Mouse (Mus musculus): ENCODE data around the gene Naga. TPM values are rescaled to one million over a fixed set of nuclear protein-coding genes. Genes with fewer than 3 reads are reported as not detected.

Naga gene
- total and polyA plus RNA-seq, 2 experiments from 2014 or later = 37.5 to 45.2 TPM

DNA sequence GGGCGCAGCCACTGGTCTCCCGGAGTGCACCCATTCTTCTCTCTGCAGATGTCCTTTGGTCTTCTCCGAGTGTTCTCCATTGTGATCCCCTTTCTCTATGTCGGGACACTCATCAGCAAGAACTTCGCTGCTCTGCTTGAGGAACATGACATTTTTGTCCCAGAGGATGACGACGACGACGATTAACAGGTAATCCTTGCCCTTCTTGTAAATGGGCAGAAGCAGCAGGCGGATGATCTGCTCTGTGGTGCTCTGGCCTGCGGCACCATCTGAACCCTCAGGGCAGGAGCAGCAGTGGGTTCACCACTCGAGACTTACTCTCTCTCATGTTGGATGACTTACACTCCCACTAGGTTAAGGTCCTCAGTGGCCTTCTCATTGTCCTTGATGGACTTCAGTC, 9.1 kb upstream of the Naga start:
- Histone ChIP-seq H3K9me3 (replicated peaks; ENCODE audit: control insufficient read depth, low read length) (no peaks in the 10 kb centered on the region), H3K9ac (replicated peaks; ENCODE audit: low read depth, low read length) (no peak overlapping the region), H3K4me1 (ENCODE audit: control insufficient read depth, insufficient read depth) (peaks cover 12% of the 10 kb centered on the region), H3K27ac (ENCODE audit: low read depth) (no peak overlapping the region), H3K4me3 (ENCODE audit: low read depth, low read length) (no peak overlapping the region), H3K36me3 (replicated peaks; ENCODE audit: control insufficient read depth, insufficient read depth, low read length) (peaks cover 35% of the 10 kb centered on the region), H3K4me2 (ENCODE audit: low read depth, low read length) (no peak overlapping the region), H3K27me3 (ENCODE audit: control insufficient read depth, insufficient read depth, low read length) (no peaks in the 10 kb centered on the region)
- ATAC-seq (ENCODE audit: insufficient read depth, low read depth) = no peak
- DNase-seq (ENCODE audit: low spot score) = no peak
- 90% methylated on average over 12 of the region's 12 CpGs for WGBS
- TF ChIP-seq EP300 (IDR thresholded peaks at IDR 0.05; ENCODE audit: low read depth) (no peak), CTCF (IDR thresholded peaks at IDR 0.05; ENCODE audit: low read depth) (no peak)

DNA sequence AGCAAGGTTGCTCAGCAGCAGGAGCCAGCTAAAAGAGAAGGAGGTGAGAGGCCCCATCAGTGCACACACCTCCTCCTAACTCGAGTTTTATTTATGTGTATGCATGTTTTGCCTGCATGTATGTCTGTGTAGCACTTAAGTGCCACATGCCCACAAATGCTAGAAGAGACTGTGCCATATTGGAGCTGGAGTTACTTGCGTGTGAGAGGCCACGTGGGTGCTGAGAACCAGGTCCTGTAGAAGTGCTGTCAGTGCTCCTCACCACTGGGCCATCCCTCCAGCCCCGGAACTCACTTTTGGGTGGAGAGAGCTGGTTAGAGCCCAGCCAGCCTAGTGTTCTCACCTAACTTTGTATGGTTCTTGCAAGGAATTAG, 8.6 kb upstream of the Naga start:
- Histone ChIP-seq H3K27me3 (ENCODE audit: control insufficient read depth, insufficient read depth, low read length) (no peaks in the 10 kb centered on the region), H3K9me3 (replicated peaks; ENCODE audit: control insufficient read depth, low read length) (no peaks in the 10 kb centered on the region), H3K4me2 (ENCODE audit: low read depth, low read length) (peak overlapping the region; percentile 74), H3K36me3 (replicated peaks; ENCODE audit: control insufficient read depth, insufficient read depth, low read length) (peaks cover 35% of the 10 kb centered on the region), H3K4me1 (ENCODE audit: control insufficient read depth, insufficient read depth) (peaks cover 9% of the 10 kb centered on the region), H3K9ac (replicated peaks; ENCODE audit: low read depth, low read length) (peak overlapping the region; percentile 38; the same call in 1 of the 2 replicates), H3K4me3 (ENCODE audit: low read depth, low read length) (peak overlapping the region; percentile 72), H3K27ac (ENCODE audit: low read depth) (peak overlapping the region; percentile 91; the same call in 1 of the 2 replicates)
- no peak for ATAC-seq (ENCODE audit: insufficient read depth, low read depth)
- TF ChIP-seq CTCF (IDR thresholded peaks at IDR 0.05; ENCODE audit: low read depth) (no peak), EP300 (IDR thresholded peaks at IDR 0.05; ENCODE audit: low read depth) (no peak)
- no peak for DNase-seq (ENCODE audit: low spot score)
- WGBS = 73% methylated on average over 4 of the region's 4 CpGs

DNA sequence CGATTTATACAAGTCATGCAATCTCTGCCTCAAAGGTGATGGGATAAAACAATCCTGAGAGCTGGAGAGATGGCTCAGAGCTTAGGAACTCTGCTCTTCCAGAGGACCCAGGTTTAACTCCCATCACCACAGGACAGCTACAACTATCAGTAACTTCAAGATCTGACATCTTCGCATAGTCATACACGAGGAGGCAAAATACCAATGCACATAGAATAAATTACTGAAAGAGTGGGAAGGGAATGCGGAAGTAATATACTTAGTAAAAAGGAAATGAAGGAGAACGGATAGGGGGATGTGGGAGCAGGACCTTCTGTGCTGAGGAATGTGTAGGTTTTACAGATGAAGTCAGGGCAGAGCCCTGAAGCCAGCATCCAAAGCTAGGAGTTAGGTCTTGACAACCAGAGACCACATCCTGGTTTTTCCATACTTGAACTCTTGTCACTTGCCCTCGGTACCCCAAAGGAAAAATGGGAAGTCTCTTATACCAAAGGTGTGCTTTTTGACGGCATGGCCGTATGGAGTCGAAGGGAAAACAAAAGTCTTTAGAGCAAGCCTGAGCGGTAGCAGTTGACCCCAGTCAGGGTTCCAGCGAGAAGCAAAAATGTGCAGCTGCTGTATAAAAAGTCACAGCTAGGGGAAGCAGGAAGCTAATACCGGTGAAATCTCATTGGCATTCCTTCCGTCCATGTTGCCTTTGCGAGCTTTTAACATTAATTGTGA, 8.0 kb upstream of the Naga start:
- peak overlapping the region; percentile 38 for H3K9ac ChIP-seq (replicated peaks; ENCODE audit: low read depth, low read length)
- peak overlapping the region; percentile 72 for H3K4me3 ChIP-seq (ENCODE audit: low read depth, low read length)
- no peaks in the 10 kb centered on the region for H3K9me3 ChIP-seq (replicated peaks; ENCODE audit: control insufficient read depth, low read length)
- ATAC-seq (ENCODE audit: insufficient read depth, low read depth) (no peak), DNase-seq (ENCODE audit: low spot score) (no peak)
- H3K4me1 ChIP-seq (ENCODE audit: control insufficient read depth, insufficient read depth) = peaks cover 14% of the 10 kb centered on the region
- peaks cover 35% of the 10 kb centered on the region for H3K36me3 ChIP-seq (replicated peaks; ENCODE audit: control insufficient read depth, insufficient read depth, low read length)
- peak overlapping the region; percentile 91 for H3K27ac ChIP-seq (ENCODE audit: low read depth)
- WGBS = 33% methylated on average over 14 of the region's 14 CpGs
- no peak for TF ChIP-seq EP300 (IDR thresholded peaks at IDR 0.05; ENCODE audit: low read depth)
- TF ChIP-seq CTCF (IDR thresholded peaks at IDR 0.05; ENCODE audit: low read depth) = peak; percentile 18; the same call in 1 of the 2 replicates
- H3K4me2 ChIP-seq (ENCODE audit: low read depth, low read length) = peak overlapping the region; percentile 74
- no peaks in the 10 kb centered on the region for H3K27me3 ChIP-seq (ENCODE audit: control insufficient read depth, insufficient read depth, low read length)

DNA sequence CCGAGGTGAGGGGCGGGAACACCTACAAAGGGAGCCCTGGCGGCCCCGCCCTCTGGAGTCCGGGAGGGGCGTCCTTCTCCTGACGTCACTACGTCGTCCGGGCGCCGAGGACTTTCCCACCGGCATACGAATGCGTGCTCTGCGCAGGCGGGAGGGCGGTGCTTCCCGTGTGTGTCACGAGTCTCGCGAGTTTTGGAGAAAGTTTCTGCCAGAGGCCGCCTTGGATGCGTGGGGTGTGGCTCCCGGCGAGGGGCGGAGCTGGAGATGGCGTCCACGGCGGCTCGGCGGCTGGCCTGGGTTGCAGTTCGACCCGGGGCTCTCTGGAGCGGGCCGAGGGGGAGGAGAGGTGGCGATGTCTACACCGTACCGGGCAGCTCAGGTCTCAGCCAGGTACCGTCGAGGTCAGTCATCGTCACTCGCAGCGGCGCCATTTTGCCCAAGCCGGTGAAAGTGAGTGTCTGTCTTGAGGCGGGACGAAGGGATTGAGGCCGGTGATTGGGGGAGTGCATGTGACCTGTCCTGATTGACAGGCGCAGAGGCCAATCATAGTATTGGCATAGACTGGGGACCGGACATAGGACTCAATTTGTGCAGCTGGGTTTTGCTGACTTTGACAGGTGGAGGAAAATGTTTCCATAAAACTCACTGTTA, 7.2 kb upstream of the Naga start:
- peak overlapping the region; percentile 72 for H3K4me3 ChIP-seq (ENCODE audit: low read depth, low read length)
- H3K27me3 ChIP-seq (ENCODE audit: control insufficient read depth, insufficient read depth, low read length) = no peaks in the 10 kb centered on the region
- DNase-seq (ENCODE audit: low spot score) (peak; percentile 99), ATAC-seq (ENCODE audit: insufficient read depth, low read depth) (peak; percentile 97)
- no peaks in the 10 kb centered on the region for H3K9me3 ChIP-seq (replicated peaks; ENCODE audit: control insufficient read depth, low read length)
- peaks cover 33% of the 10 kb centered on the region for H3K36me3 ChIP-seq (replicated peaks; ENCODE audit: control insufficient read depth, insufficient read depth, low read length)
- TF ChIP-seq CTCF (IDR thresholded peaks at IDR 0.05; ENCODE audit: low read depth) (no peak), EP300 (IDR thresholded peaks at IDR 0.05; ENCODE audit: low read depth) (peak; percentile 76; the same call in 1 of the 2 replicates)
- under 1% methylated on average over 51 of the region's 51 CpGs for WGBS
- H3K4me1 ChIP-seq (ENCODE audit: control insufficient read depth, insufficient read depth) = peaks cover 22% of the 10 kb centered on the region
- peak overlapping the region; percentile 91 for H3K27ac ChIP-seq (ENCODE audit: low read depth)
- peak overlapping the region; percentile 59 for H3K9ac ChIP-seq (replicated peaks; ENCODE audit: low read depth, low read length)
- H3K4me2 ChIP-seq (ENCODE audit: low read depth, low read length) = peak overlapping the region; percentile 74

DNA sequence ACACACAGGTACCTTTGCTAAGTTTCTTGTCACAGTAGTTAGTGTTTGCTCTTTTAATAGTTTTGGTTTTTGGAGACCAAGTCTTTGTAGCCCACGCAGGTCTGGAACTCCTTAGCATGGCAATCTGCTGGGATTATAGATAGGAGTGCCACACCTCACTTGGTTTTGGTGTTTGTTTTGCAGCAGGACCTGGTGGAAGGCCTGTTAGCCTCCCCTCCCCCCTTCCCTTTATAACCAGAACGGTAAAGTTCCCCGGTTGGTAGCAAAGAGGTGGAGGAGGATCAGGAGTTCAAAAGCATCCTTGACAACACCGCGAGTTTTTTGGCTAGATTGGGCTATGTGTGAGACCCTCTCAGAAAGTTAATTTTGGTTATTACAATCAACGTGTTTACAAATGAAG, 6.2 kb upstream of the Naga start:
- WGBS = 89% methylated on average over 6 of the region's 6 CpGs
- Histone ChIP-seq H3K36me3 (replicated peaks; ENCODE audit: control insufficient read depth, insufficient read depth, low read length) (peaks cover 23% of the 10 kb centered on the region), H3K4me1 (ENCODE audit: control insufficient read depth, insufficient read depth) (peaks cover 25% of the 10 kb centered on the region), H3K27me3 (ENCODE audit: control insufficient read depth, insufficient read depth, low read length) (no peaks in the 10 kb centered on the region), H3K9me3 (replicated peaks; ENCODE audit: control insufficient read depth, low read length) (no peaks in the 10 kb centered on the region), H3K9ac (replicated peaks; ENCODE audit: low read depth, low read length) (no peak overlapping the region), H3K4me3 (ENCODE audit: low read depth, low read length) (no peak overlapping the region), H3K4me2 (ENCODE audit: low read depth, low read length) (no peak overlapping the region), H3K27ac (ENCODE audit: low read depth) (no peak overlapping the region)
- DNase-seq (ENCODE audit: low spot score) (no peak), ATAC-seq (ENCODE audit: insufficient read depth, low read depth) (no peak)
- no peak for TF ChIP-seq EP300 (IDR thresholded peaks at IDR 0.05; ENCODE audit: low read depth)
- no peak for TF ChIP-seq CTCF (IDR thresholded peaks at IDR 0.05; ENCODE audit: low read depth)

All from heart, postnatal 0 days (tissue).